Mouse (Mus musculus): Measurements from ENCODE around the gene Csnk2b. TPM values are rescaled to one million over a fixed set of nuclear protein-coding genes. Genes with fewer than 3 reads are reported as not detected.

Csnk2b gene
- polyA plus RNA-seq (2012; ENCODE audit: low replicate concordance), result 50.0 and 73.9 TPM in 2 replicates

DNA sequence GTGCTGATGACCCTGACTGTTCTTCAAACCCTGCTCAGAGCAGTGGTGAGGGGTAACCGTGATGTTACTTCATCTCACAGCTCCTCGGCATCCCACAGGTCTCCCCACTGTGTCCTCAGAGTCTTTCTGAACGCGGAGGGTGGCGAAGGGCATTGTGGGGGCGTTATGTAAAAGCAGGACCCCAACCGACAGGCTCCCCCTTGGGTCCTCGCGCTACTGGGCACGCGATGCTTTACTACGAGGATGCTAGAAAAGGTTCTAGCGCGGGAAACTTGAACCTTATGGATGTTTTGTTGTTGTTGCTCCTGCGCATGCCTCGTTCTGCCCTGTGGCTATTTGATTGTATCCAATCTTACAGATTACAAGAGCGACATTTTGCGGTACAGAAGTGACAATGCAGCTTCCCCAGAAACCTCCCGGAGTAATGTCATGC, at the start of gene Csnk2b:
Gene Csnk2b (minus strand): TSS at position 183 of the 433 bp plus-strand sequence.

DNA sequence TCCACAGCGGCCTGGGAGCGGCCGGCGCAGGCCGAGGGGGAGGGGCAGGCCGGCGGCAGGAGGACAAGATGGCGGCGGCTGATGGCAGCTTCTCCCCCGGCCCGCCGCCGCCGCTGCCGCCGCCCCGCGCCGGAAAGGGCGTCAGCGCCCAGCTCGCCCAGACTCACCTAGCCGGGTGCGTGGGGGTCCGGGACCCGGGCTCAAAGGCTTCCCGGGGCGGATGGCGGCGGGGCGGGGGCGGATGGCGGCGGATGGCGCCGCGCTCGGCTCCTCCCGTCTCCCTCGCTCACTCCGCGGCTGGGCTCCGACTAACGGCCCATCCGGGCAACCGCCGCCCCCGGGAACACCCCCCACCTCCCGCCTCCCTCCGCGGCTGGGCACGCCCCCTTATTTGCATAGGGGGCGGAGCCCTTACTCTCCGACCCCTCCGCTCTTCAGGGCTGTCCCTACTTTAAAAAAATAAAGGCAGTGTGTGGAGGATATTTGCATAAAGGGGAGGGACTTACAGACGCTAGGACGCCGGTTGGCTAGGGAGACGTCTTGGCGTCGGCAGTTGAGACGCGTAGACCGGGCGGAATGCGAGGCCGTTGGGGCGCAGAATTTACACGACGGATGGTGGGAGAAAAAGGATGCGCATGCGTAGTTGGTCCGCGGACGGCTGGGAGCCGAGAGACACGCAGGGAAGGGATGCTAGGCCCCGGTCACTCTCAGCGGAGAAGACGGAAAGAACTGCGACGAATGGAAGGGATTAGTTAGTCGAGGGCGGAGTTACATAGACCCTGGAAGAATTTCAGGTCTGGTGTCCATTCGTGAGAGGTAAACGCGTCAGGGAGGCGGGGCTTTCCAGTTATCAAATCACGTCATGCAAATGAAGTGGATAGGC, 43.0 kb upstream of the Csnk2b start, which contains the start of gene Prrc2a:
Gene Prrc2a (minus strand): TSS at position 330 of the 883 bp plus-strand sequence.

DNA sequence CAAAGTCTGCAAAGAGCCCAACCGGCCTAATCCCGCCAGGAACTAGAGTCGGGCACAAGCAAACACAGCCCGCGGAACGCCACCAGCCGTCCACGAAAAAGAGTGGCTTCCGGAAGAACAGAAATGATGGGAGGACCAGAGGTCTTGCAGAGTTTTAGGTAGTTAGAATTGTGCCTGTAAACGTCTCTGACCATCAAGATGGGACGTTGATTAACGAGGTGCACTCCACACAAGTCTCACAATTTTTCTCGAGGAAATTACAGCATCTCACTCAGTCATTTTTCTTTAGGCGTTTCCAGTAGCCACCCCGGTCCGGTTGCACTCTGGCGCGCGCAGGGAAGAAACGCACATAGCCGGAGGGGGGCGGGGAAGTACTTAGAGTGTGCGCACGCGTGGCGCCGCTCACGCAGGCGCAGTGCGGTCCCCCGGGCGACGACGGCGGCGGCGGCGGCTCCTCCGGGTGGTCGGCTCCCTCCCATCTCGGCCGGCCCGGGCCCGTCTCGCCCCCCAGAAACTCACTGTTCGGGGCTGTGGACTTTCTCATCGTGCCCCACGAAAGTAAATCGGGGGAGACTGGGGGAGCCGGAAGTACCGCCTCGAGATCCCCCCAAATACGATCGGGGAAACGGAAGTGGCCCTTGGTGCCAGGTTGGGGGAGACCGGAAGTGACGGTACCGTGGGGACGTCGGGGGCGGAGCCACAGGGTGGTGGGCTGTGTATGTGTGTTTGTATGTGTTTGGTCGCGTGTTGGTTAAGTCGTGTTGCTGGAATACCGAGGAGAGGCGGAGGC, 13.1 kb upstream of the Csnk2b start, which contains the start of gene Bag6:
Gene Bag6 (plus strand): TSS at position 378 of the 790 bp plus-strand sequence.

DNA sequence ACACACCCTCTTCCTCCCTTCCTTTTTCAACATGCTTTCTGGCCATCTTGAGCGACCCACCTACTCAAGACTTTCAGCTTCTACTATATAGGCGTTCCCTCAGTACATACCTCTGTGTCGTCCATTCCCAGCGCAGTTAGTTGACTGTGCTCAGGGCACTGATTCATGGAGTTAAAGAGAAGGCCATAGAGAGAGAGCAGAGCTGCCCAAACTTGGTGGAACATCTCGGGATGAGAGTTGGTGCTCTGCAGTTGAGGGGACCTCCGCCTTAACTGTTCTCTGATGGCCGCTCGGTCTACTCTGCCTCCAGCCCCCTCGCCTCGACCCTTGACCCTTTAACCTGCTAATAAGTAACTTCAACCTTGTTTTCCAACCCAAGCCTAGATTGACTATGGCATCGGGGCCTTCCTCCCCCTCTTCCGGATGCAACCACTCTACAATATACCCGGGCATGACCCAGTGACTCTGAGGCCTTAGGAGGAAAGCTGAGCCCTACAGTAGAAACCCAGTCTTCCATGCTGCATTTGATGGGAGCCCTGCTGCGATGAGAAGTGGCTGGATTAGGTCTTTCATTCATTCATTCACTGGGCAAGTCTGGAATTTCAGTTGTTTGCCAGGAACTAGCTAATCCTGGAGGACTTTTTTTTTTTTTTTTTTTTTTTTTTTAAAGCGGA, 9.8 kb upstream of the Csnk2b start, which contains the start of gene Apom:
Gene Apom (minus strand): TSS at position 551 of the 674 bp plus-strand sequence.

DNA sequence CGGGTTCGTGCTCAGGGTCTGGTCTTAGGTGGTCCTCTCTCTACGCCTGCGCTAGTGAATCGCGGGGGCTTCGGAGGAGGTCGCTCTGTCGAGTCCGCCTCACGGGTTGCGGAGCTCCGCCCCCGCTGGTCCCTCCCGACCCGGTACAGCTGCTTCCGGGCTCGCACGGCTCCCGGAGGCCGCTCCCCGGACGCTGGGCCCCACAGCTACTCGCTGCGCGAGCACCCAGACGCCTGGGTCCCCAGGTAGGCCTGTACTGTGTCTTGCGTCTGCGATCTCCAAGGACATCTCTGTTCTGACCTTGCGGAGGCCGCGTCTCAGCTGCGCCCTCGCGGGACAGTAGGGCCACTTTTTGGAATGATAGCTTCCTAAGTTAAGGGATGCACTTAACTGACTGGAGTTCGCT, 4.4 kb upstream of the Csnk2b start, which contains the start of gene D17H6S53E:
Gene D17H6S53E (plus strand): TSS at position 168 of the 406 bp plus-strand sequence.

DNA sequence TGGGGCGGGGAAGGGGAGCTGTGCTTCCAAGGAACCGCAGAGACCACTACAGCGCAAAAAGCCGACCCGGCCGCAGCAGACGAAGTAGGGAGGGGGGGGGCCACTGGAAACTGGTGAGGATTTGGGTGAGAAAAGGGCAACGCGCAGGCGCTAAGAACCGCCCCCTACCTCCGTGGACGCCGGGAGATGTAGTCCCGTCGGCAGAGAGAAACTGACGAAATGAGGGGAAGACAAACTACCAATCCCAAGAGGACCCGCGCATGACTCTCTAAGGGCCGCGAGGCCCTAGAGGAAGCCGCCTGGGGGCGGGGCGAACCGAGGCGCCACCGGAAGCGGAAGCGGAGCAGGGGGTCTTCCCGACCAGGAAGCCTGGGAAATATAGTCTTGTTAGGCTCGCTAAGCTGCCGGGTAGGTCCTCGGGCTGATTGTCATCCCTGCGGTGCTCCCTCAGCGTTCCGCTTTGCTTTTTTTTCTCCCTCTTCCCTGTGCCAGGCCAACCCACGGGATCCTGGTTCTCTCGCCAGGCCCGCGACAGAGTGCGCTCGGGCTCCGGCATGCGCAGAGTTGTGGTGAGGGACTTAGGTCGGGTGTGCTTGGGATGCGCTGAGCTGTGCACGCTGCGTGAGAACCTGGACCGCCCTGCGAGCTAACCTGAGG, 582 bp downstream of the Csnk2b start, which contains the start of gene Gpank1:
Gene Gpank1 (plus strand): TSS at position 313 of the 657 bp plus-strand sequence.

DNA sequence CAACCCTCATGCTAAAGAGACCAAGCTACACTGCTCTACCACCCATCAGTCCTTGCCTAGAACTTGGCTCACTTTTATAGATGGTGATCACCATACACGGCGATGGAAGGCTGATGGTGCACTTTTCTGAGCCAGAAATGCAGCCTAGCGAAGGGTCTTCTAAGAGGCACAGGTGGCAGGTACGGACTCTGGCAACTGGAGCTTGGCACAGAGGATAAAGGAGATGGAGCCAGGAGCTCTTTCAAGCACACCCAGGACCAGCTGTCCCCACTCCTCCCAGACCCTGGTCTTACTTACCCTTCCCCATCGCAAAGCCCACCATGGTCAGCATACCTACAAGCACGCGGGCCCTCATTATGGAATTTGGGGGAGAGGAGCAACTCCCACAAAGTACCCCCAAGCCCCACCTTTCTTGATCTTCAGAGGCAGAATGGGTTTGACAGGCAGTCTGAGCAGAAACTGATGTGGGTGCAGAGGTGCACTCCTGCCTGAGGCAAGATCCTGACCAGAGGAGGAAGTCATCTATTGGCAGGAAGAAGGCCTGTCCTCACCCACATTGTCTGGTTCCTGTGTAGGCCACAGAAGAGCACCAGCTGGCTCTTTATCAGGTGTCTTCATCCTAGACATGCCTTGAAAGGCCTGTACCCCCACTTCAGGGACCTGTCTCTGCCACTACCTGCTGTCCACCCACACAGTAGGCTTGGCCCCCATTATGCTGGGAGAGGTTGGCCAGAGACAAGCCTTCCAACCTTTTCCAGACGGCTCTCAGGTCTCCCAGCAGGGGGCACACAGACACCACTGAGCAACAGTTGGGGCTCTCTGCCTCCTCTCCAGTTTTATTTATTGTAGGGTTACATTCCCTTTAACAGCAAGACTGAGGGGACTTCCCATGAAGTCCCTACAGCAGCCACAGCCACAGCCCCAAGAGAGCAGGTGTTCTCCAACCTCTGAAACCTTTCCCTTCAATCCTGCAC, 6.5 kb downstream of the Csnk2b start, which contains the start of gene Ly6g5b:
Gene Ly6g5b (minus strand): TSS at position 383 of the 974 bp plus-strand sequence.

DNA sequence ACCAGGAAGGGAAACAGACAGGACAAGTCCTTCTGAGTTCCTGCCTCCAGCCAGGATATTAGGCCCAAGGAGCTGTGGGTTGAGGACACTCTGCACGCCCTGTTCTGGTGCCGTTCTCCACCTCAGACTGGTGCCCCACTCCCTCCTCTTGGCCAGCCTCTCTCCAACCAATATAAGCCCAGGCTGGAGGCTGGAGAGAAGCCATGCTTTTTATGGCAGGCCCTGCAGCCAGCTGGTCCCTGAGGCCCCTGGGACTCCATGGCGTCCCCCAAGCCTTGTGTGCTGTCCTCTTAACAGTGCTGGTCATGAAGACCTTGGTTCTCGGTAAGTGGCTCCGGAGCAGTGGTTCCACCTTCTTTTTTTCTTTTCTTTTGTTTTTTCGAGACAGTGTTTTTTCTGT, 13.8 kb downstream of the Csnk2b start, which contains the start of gene Ly6g5c:
Gene Ly6g5c (plus strand): TSS at position 183 of the 400 bp plus-strand sequence.

DNA sequence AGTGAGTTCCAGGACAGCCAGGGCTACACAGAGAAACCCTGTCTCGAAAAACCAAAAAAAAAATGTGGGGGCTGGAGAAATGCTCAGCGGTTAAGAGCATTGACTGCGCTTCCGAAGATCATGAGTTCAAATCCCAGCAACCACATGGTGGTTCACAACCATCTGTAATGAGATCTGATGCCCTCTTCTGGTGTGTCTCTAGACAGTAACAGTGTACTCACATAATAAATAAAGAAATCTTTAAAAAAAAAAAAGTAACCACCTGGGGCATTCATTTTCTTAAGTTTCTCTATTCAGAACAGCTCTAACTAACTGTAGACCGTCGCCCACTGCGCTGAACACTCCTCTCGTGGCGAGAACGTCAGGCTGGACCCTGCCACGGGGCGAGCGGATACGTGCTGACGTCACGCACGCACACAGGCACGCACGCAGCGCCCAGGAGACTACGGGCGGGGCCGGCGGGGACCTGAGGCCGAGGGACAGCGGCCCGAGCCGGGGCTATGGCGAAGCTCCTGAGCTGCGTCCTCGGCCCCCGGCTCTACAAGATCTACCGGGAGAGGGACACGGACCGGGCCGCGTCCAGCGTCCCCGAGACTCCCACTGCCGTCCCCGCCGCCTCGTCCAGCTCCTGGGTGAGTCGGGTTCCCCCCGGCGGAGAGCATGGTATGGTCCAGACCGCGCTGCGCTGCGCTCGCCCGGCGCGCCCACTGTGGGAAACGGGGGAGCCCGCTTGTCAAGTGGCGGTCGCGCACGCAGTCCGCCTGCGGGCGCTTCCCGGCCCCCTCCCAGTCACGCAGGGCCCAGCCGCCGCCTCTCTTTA, 32.8 kb downstream of the Csnk2b start, which contains the start of gene Abhd16a:
Gene Abhd16a (plus strand): TSS at position 439 of the 820 bp plus-strand sequence.

DNA sequence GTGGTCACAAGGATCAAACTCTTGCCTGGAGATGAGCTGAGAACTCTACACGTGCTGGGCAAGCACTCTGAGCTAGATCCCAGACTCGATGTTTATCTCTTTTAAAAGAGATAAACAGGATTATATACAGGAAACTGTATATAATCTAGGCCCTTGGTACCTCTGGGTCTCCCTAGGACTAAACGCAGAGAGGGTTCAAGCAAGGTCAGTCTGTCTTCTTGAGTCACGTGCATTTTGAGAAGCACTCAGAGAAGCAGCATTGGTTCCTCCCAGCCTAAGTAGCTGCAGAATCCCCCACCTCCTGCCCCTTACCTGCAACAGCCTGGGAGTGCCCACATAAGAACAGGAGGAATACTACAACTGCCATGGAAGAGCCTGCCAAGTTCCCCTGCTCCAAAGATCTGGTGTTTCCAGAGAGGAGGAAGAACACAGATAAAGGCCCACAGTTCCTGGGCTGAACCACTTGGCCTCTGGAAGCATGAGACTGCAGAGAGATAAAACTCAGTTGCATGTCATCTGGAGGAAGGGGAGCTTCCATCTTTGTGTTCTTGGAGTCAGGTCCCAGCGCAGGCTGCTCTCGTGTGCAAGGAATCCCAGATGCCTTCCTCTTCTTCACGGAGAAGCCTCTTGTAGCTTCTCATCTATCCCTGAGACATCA, 36.5 kb downstream of the Csnk2b start, which contains the start of gene Ly6g6f:
Gene Ly6g6f (minus strand): TSS at position 403 of the 658 bp plus-strand sequence.

DNA sequence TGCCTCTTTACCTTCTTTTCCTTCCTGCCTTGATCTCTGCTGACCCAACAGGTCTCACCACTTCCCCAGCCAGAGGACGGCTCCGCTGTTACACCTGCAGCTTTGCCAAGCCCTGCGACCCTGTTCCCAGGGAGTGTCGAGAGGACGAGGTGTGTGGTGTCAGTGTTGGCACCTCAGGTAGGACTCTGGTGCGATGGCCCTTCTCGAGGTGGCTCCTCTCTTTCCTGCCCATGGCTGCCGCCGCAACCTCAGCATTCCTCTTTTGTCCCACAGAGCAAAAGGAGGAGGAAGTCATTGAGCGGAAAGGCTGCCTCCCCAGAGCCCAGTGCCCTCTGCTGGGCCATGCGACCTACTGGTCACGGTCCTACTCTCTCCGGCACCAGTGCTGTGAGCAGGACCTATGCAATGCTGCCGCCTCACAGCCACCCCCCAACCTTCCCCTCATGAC, 44.0 kb downstream of the Csnk2b start, which contains the start of gene Ly6g6d:
Gene Ly6g6d (minus strand): TSS at position 280 of the 448 bp plus-strand sequence.

DNA sequence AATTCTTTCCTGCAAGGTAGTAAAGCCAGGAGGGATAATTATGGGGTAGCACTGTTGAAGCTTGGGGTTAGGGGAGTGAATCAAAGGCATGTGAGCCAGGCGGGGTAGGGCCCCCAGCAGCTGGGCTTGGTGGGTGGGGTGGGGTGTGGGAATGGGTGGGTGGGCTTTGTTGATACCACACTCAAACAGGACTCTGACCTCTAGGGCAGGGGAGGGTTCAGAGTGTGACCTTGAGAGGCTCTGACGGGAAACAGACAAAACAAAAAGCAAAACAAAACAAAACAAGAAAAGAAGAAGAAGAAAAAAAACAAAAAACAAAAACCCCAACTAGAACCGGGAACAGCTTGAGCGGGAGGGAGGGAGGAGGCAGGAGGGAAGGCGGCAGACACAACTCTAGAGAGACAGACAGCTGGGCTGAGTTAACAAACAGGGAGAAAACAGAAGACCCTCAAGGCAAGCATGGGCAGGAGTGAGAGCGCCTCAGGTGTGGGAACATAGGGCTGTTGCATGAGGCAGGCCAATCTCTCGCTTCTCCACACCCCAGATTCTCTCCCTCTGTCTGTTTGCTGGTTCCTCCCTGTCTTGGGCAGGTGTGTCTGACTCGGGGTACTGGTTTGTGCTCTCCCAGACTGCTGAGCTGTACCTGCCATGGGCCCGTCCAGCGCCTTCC, 45.2 kb downstream of the Csnk2b start, which contains the start of gene Ly6g6e:
Gene Ly6g6e (plus strand): TSS at position 396 of the 670 bp plus-strand sequence.

Other genes starting within 250 kb of the Csnk2b start
- 12.3 and 13.4 TPM in 2 replicates for gene Zbtb12, start 242.6 kb downstream of the Csnk2b start, polyA plus RNA-seq (2012; ENCODE audit: low replicate concordance)
- 0.10 TPM in 1 of 2 replicates, not detected in the other for gene Gm20547, start 240.0 kb downstream of the Csnk2b start, polyA plus RNA-seq (2012; ENCODE audit: low replicate concordance)
- gene C2, start 223.8 kb downstream of the Csnk2b start, polyA plus RNA-seq (2012; ENCODE audit: low replicate concordance), result 1.6 and 6.5 TPM in 2 replicates
- gene Ehmt2, start 223.6 kb downstream of the Csnk2b start, polyA plus RNA-seq (2012; ENCODE audit: low replicate concordance), result 299 and 719 TPM in 2 replicates
- not detected in 2 replicates for gene Slc44a4, start 207.6 kb downstream of the Csnk2b start, polyA plus RNA-seq (2012; ENCODE audit: low replicate concordance)
- gene Neu1, start 190.8 kb downstream of the Csnk2b start, polyA plus RNA-seq (2012; ENCODE audit: low replicate concordance), result 46.6 and 61.8 TPM in 2 replicates
- 3.0 and 6.4 TPM in 2 replicates for gene Hspa1b, start 162.8 kb downstream of the Csnk2b start, polyA plus RNA-seq (2012; ENCODE audit: low replicate concordance)
- gene Gm20481, start 152.1 kb downstream of the Csnk2b start, polyA plus RNA-seq (2012; ENCODE audit: low replicate concordance), result not detected in 2 replicates
- 0.68 and 2.2 TPM in 2 replicates for gene Hspa1a, start 149.9 kb downstream of the Csnk2b start, polyA plus RNA-seq (2012; ENCODE audit: low replicate concordance)
- not detected in 2 replicates for gene Hspa1l, start 149.3 kb downstream of the Csnk2b start, polyA plus RNA-seq (2012; ENCODE audit: low replicate concordance)
- 51.7 and 75.3 TPM in 2 replicates for gene Lsm2, start 140.2 kb downstream of the Csnk2b start, polyA plus RNA-seq (2012; ENCODE audit: low replicate concordance)
- gene Vars, start 121.1 kb downstream of the Csnk2b start, polyA plus RNA-seq (2012; ENCODE audit: low replicate concordance), result 768 and 1,214 TPM in 2 replicates
- 0.51 and 1.3 TPM in 2 replicates for gene Vwa7, start 105.5 kb downstream of the Csnk2b start, polyA plus RNA-seq (2012; ENCODE audit: low replicate concordance)
- gene Sapcd1, start 94.0 kb downstream of the Csnk2b start, polyA plus RNA-seq (2012; ENCODE audit: low replicate concordance), result 93.8 and 249 TPM in 2 replicates
- 54.6 and 127 TPM in 2 replicates for gene Msh5, start 75.3 kb downstream of the Csnk2b start, polyA plus RNA-seq (2012; ENCODE audit: low replicate concordance)
- gene Clic1, start 72.1 kb downstream of the Csnk2b start, polyA plus RNA-seq (2012; ENCODE audit: low replicate concordance), result 161 and 172 TPM in 2 replicates
- 6.4 and 6.5 TPM in 2 replicates for gene Ddah2, start 63.0 kb downstream of the Csnk2b start, polyA plus RNA-seq (2012; ENCODE audit: low replicate concordance)
- gene Ly6g6c, start 56.7 kb downstream of the Csnk2b start, polyA plus RNA-seq (2012; ENCODE audit: low replicate concordance), result 0.17 TPM in 1 of 2 replicates, not detected in the other
- 0.16 and 0.42 TPM in 2 replicates for gene Mpig6b, start 55.9 kb downstream of the Csnk2b start, polyA plus RNA-seq (2012; ENCODE audit: low replicate concordance)
- not detected in 2 replicates for gene Ly6g6e, start 45.2 kb downstream of the Csnk2b start, polyA plus RNA-seq (2012; ENCODE audit: low replicate concordance)
- not detected in 2 replicates for gene Ly6g6d, start 44.0 kb downstream of the Csnk2b start, polyA plus RNA-seq (2012; ENCODE audit: low replicate concordance)
- gene Ly6g6f, start 36.4 kb downstream of the Csnk2b start, polyA plus RNA-seq (2012; ENCODE audit: low replicate concordance), result not detected in 2 replicates
- 115 and 170 TPM in 2 replicates for gene Abhd16a, start 32.8 kb downstream of the Csnk2b start, polyA plus RNA-seq (2012; ENCODE audit: low replicate concordance)
- not detected in 2 replicates for gene Ly6g5c, start 13.8 kb downstream of the Csnk2b start, polyA plus RNA-seq (2012; ENCODE audit: low replicate concordance)
- 0.24 and 0.66 TPM in 2 replicates for gene Ly6g5b, start 6.6 kb downstream of the Csnk2b start, polyA plus RNA-seq (2012; ENCODE audit: low replicate concordance)
- 76.2 and 161 TPM in 2 replicates for gene Gpank1, start 598 bp downstream of the Csnk2b start, polyA plus RNA-seq (2012; ENCODE audit: low replicate concordance)
- 21.2 and 21.9 TPM in 2 replicates for gene D17H6S53E, start 4.3 kb upstream of the Csnk2b start, polyA plus RNA-seq (2012; ENCODE audit: low replicate concordance)
- 0.18 and 0.28 TPM in 2 replicates for gene Apom, start 10.0 kb upstream of the Csnk2b start, polyA plus RNA-seq (2012; ENCODE audit: low replicate concordance)
- 414 and 841 TPM in 2 replicates for gene Bag6, start 13.1 kb upstream of the Csnk2b start, polyA plus RNA-seq (2012; ENCODE audit: low replicate concordance)
- 1,121 and 1,280 TPM in 2 replicates for gene Prrc2a, start 42.8 kb upstream of the Csnk2b start, polyA plus RNA-seq (2012; ENCODE audit: low replicate concordance)
- 7.8 and 19.1 TPM in 2 replicates for gene Aif1, start 54.0 kb upstream of the Csnk2b start, polyA plus RNA-seq (2012; ENCODE audit: low replicate concordance)
- 28.4 and 125 TPM in 2 replicates for gene Lst1, start 66.4 kb upstream of the Csnk2b start, polyA plus RNA-seq (2012; ENCODE audit: low replicate concordance)
- gene Ltb, start 72.4 kb upstream of the Csnk2b start, polyA plus RNA-seq (2012; ENCODE audit: low replicate concordance), result 883 and 1,534 TPM in 2 replicates
- gene Tnf, start 80.0 kb upstream of the Csnk2b start, polyA plus RNA-seq (2012; ENCODE audit: low replicate concordance), result 8.2 and 10.3 TPM in 2 replicates
- 20.2 and 29.6 TPM in 2 replicates for gene Lta, start 83.3 kb upstream of the Csnk2b start, polyA plus RNA-seq (2012; ENCODE audit: low replicate concordance)
- not detected in 2 replicates for gene Gm16181, start 98.8 kb upstream of the Csnk2b start, polyA plus RNA-seq (2012; ENCODE audit: low replicate concordance)
- 2.8 and 6.8 TPM in 2 replicates for gene Atp6v1g2, start 111.6 kb upstream of the Csnk2b start, polyA plus RNA-seq (2012; ENCODE audit: low replicate concordance)
- gene Nfkbil1, start 113.7 kb upstream of the Csnk2b start, polyA plus RNA-seq (2012; ENCODE audit: low replicate concordance), result 35.2 and 66.9 TPM in 2 replicates
- 174 and 194 TPM in 2 replicates for gene Ddx39b, start 119.7 kb upstream of the Csnk2b start, polyA plus RNA-seq (2012; ENCODE audit: low replicate concordance)
- gene H2-D1, start 140.7 kb upstream of the Csnk2b start, polyA plus RNA-seq (2012; ENCODE audit: low replicate concordance), result 496 and 1,202 TPM in 2 replicates
- 21.1 and 21.9 TPM in 2 replicates for gene H2-Q1, start 198.4 kb upstream of the Csnk2b start, polyA plus RNA-seq (2012; ENCODE audit: low replicate concordance)
- gene H2-Q2, start 220.2 kb upstream of the Csnk2b start, polyA plus RNA-seq (2012; ENCODE audit: low replicate concordance), result 3.7 and 12.2 TPM in 2 replicates